Comparison of ENCODE assay signal across 7 mouse cellular contexts in genomic region chr2:106431637-106432199, GRCm38 (mm10).
DNase-seq lines count a peak whose midpoint lies in the region; ATAC-seq and TF ChIP-seq lines count a peak whose summit lies in the region.

No protein-coding gene starts in this region.

- peaks cover 6% of the 10 kb centered on the region for H3K4me1 ChIP-seq in kidney, postnatal 0 days (replicated peaks; ENCODE audit: insufficient read depth, low read length)
- H3K4me1 ChIP-seq in embryonic facial prominence, embryonic 15.5 days: peaks cover 13% of the 10 kb centered on the region; the same call in 1 of the 2 replicates
- H3K4me1 ChIP-seq in hindbrain, embryonic 11.5 days (replicated peaks; ENCODE audit: control insufficient read depth, insufficient read depth, low read length): no peaks in the 10 kb centered on the region
- H3K4me1 ChIP-seq in midbrain, embryonic 15.5 days: peaks cover 4% of the 10 kb centered on the region

- H3K9ac ChIP-seq in kidney, postnatal 0 days (ENCODE audit: low read depth, low read length): no peak overlapping the region
- H3K9ac ChIP-seq in embryonic facial prominence, embryonic 15.5 days: no peak overlapping the region
- no peak overlapping the region for H3K9ac ChIP-seq in hindbrain, embryonic 11.5 days (ENCODE audit: low read depth, low read length)
- no peak overlapping the region for H3K9ac ChIP-seq in midbrain, embryonic 15.5 days

- no peak overlapping the region for H3K4me3 ChIP-seq in kidney, postnatal 0 days (replicated peaks; ENCODE audit: low read depth, low read length)
- H3K4me3 ChIP-seq in embryonic facial prominence, embryonic 15.5 days (replicated peaks): no peak overlapping the region
- H3K4me3 ChIP-seq in hindbrain, embryonic 11.5 days (ENCODE audit: low read depth, low read length): no peak overlapping the region
- peak overlapping the region; percentile 9; the same call in 1 of the 2 replicates for H3K4me3 ChIP-seq in midbrain, embryonic 15.5 days

- no peaks in the 10 kb centered on the region for H3K27me3 ChIP-seq in kidney, postnatal 0 days (ENCODE audit: insufficient read depth, low read length)
- peaks cover 2% of the 10 kb centered on the region; the same call in 1 of the 2 replicates for H3K27me3 ChIP-seq in embryonic facial prominence, embryonic 15.5 days
- peaks cover 22% of the 10 kb centered on the region for H3K27me3 ChIP-seq in hindbrain, embryonic 11.5 days (ENCODE audit: control insufficient read depth, insufficient read depth, low read length)
- no peaks in the 10 kb centered on the region for H3K27me3 ChIP-seq in midbrain, embryonic 15.5 days (replicated peaks)

- H3K36me3 ChIP-seq in kidney, postnatal 0 days (ENCODE audit: insufficient read depth, low read length): no peaks in the 10 kb centered on the region
- H3K36me3 ChIP-seq in embryonic facial prominence, embryonic 15.5 days: no peaks in the 10 kb centered on the region
- H3K36me3 ChIP-seq in hindbrain, embryonic 11.5 days (ENCODE audit: control insufficient read depth, insufficient read depth, low read length): no peaks in the 10 kb centered on the region
- H3K36me3 ChIP-seq in midbrain, embryonic 15.5 days (replicated peaks): no peaks in the 10 kb centered on the region

- WGBS in kidney, postnatal 0 days: 18% methylated on average over 9 of the region's 9 CpGs
- WGBS in embryonic facial prominence, embryonic 15.5 days: 6% methylated on average over 9 of the region's 9 CpGs
- 16% methylated on average over 9 of the region's 9 CpGs for WGBS in hindbrain, embryonic 11.5 days
- WGBS in midbrain, embryonic 15.5 days: 14% methylated on average over 9 of the region's 9 CpGs

- no peak overlapping the region for H3K27ac ChIP-seq in kidney, postnatal 0 days
- H3K27ac ChIP-seq in embryonic facial prominence, embryonic 15.5 days (replicated peaks): no peak overlapping the region
- H3K27ac ChIP-seq in hindbrain, embryonic 11.5 days (ENCODE audit: low read depth, low read length): no peak overlapping the region
- no peak overlapping the region for H3K27ac ChIP-seq in midbrain, embryonic 15.5 days

- ATAC-seq in kidney, postnatal 0 days (replicated peaks; ENCODE audit: low FRiP score, low read depth): no peak
- no peak for ATAC-seq in embryonic facial prominence, embryonic 15.5 days (ENCODE audit: insufficient number of reproducible peaks, low FRiP score, low TSS enrichment, low read depth)
- ATAC-seq in hindbrain, embryonic 11.5 days (ENCODE audit: low FRiP score): peak; percentile 22; the same call in 1 of the 2 replicates
- ATAC-seq in midbrain, embryonic 15.5 days (replicated peaks): peak; percentile 74

- no peak for DNase-seq in kidney, postnatal 0 days (ENCODE audit: low spot score)
- DNase-seq in kidney, adult 18-20 months: no peak
- DNase-seq in hindbrain, embryonic 11.5 days (ENCODE audit: low spot score): no peak
- no peak for DNase-seq in B cell, adult 2 months
- DNase-seq in adrenal gland, adult 8-10 months: no peak

- no peak for TF ChIP-seq CTCF in kidney, postnatal 0 days (IDR thresholded peaks at IDR 0.05; ENCODE audit: low read depth)

- peak overlapping the region; percentile 23 for H3K4me2 ChIP-seq in kidney, postnatal 0 days (ENCODE audit: low read length)
- peak overlapping the region; percentile 39 for H3K4me2 ChIP-seq in embryonic facial prominence, embryonic 15.5 days (replicated peaks)
- H3K4me2 ChIP-seq in hindbrain, embryonic 11.5 days (replicated peaks; ENCODE audit: low read depth, low read length): no peak overlapping the region
- peak overlapping the region; percentile 40 for H3K4me2 ChIP-seq in midbrain, embryonic 15.5 days

- no peaks in the 10 kb centered on the region for H3K9me3 ChIP-seq in kidney, postnatal 0 days (replicated peaks; ENCODE audit: low read length)
- H3K9me3 ChIP-seq in embryonic facial prominence, embryonic 15.5 days (replicated peaks): no peaks in the 10 kb centered on the region
- H3K9me3 ChIP-seq in hindbrain, embryonic 11.5 days (ENCODE audit: control insufficient read depth, low read length): no peaks in the 10 kb centered on the region
- H3K9me3 ChIP-seq in midbrain, embryonic 15.5 days: no peaks in the 10 kb centered on the region

Comparison
In these comparisons a context has a peak if more than half of its experiments do, and no peak if none do; other contexts are left out.
1. ATAC-seq: peak in hindbrain, embryonic 11.5 days (single experiment) and midbrain, embryonic 15.5 days (single experiment); none in kidney, postnatal 0 days (single experiment) and embryonic facial prominence, embryonic 15.5 days (single experiment).